Mouse (Mus musculus) liver, adult 2 months (tissue): ENCODE results near the gene Uggt1.

Experiments
- CTCF ChIP-seq: fragments of 200-500 bp; IDR thresholded peaks from 2 replicates; pipeline ENCODE4 v1.5.1; 2011; ENCODE audit warnings: low read depth, low read length, control low read depth
- POLR2A ChIP-seq: fragments of 200-500 bp; IDR thresholded peaks from 2 replicates; pipeline ENCODE4 v1.6.1; 2011; ENCODE audit warnings: low read length, control low read depth; ENCODE audit not compliant: insufficient read depth; ENCODE audit errors: extremely low read depth

DNA sequence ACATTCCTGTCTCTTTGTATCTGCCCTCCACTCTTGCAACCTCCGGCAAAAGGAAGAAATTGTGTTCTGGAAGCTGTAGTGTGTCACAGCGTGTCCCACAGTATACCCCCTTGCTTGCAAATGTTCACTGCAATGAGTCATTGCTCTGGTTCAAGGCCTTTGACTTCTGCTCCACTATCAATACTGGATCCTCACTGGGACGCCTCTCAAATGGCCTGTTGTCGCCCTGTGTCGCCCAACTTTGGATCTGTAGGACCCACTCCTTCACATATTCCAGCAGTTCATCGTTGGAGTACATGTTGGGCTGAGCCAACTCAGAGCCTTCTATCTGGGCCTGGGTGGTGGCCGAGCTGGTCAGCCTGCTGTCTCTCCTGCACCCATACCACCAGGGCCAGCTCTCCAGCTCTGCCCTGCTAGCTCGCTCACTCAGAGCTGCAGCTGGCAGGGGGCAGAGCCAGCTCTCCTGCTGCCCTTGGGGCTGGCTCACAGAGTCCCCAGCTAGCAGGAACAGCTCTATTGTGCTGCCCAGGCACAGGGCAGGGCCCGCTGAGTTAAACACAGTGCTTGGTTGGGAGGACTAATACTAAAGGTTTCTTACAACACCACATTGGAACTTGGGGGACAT, 126.3 kb downstream of the Uggt1 start:
- TF ChIP-seq POLR2A (no peak), CTCF (no peak)
